Mouse (Mus musculus) sigmoid colon, adult 10 weeks (tissue): Measurements from ENCODE around the gene Lrp10. TPM values are rescaled to one million over a fixed set of nuclear protein-coding genes. Genes with fewer than 3 reads are reported as not detected.

Experiments used
- polyA plus RNA-seq: library from polyadenylated mRNA; stranded (reverse); fragments of 350-450 nt; fragmentation: Illumina TruSeq; extraction: RNeasy Lipid Tissue Mini Kit (QIAGEN cat#74804); gene quantifications from one replicate; pipeline ENCODE4 v1.2.3, GENCODE M21; 2014; ENCODE audit warnings: low read depth, low replicate concordance

Gene Lrp10
- 6.7 TPM for polyA plus RNA-seq

DNA sequence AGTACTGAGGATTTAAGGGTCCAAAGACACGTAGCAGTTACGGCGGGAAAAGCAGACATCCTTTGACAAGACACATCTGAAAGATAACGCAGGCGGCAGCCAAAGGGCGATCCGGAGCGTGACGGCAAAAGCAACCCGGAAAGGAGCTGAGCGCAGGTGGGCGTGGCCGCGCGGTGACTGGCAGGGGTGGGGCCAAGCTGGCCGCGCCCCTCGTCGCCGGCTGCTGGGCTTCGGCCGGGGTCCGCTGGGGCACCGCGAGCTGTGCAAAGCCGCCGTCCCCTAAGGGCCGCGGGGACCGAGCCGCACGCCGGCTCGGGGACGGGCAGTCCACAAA lies at the start of gene Lrp10:
Gene Lrp10 (plus strand): TSS at position 179 of the 334 bp plus-strand sequence.

DNA sequence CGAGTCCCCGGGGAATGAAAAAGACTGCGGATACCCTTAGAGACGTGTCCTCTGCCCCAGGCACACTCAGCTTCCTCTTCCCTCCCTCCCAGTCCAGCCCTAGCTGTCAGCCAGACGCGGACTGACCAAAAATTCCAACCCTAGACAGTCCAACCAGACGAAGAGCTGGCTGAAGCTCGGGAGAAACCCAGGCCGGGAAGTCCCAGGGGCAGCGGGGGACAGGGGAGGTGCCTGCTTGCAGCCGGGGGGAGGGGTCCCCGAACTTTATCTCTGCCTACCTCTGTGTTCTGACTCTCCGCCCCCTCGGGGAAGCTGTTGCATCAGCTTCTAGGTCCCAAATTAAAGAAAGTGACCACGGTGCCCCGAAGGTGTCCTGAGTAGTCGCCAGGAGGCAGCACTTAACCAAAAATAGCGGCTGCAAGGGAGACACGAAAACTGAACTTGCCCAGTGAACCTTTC lies 46.3 kb upstream of the Lrp10 start, which contains the start of gene Slc7a7:
Gene Slc7a7 (minus strand): TSS at position 158 of the 459 bp plus-strand sequence.

DNA sequence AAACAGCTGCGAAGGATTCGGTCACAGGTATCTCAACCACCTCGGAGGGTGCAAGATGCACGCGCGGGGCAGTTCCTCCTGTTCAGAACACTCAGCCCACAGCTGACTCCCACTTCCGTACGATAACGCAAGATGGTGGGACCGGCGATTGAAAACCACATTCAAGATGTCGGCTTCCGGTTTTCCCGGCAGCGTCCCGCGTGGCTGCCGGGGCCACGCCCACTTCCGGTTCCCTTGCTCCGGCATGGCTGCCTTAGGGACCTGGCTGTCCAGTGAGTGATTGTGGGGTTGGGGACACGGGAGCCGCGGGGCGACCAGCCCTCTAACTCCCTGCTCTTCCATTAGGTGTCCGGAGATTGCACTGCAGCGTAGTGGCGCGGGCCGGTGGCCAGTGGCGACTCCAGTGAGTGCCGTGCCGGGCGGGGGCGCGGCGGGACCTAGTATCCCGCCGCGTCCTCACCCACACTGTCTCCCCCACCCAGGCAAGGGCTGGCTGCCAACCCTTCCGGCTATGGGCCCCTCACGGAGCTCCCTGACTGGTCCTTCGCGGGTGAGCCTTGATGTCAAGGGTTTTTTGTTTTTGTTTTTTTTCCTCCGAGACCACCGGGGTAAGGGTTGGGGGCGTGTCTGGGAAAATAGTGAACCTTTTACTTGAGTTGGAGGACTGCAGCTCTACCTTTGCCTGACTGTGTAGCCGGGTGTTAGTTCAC lies 37.1 kb upstream of the Lrp10 start, which contains the start of gene Mrpl52:
Gene Mrpl52 (plus strand): TSS at position 221 of the 710 bp plus-strand sequence.

DNA sequence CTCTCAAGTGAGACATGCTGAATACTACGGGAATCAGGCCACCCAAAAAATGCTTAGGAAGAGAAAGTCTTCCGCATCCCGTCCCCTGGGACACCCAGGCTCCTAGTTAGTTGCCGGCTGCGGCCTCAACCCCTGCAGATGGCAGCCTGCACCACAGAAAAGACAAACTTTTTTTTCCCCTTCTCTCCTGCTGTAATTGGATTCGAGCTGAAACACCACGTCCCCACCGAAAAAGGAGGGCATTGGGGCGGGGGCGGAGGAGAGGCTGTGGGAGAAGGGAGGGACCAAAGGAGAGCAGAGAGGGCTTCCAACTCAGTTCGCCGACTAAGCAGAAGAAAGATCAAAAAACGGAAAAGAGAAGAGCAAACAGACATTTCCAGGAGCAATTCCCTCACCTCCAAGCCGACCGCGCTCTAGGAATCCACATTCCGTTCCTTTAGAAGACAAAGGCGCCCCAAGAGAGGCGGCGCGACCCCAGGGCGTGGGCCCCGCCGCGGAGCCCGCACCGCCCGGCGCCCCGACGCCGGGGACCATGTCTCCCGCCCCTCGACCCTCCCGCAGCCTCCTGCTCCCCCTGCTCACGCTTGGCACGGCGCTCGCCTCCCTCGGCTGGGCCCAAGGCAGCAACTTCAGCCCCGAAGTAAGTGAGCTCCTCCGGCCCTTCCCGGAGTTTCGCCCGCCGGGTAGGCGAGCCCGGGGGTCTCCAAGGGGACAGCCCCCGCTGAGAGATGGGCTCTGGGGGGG lies 32.4 kb upstream of the Lrp10 start, which contains the start of gene Mmp14:
Gene Mmp14 (plus strand): TSS at position 279 of the 744 bp plus-strand sequence.

DNA sequence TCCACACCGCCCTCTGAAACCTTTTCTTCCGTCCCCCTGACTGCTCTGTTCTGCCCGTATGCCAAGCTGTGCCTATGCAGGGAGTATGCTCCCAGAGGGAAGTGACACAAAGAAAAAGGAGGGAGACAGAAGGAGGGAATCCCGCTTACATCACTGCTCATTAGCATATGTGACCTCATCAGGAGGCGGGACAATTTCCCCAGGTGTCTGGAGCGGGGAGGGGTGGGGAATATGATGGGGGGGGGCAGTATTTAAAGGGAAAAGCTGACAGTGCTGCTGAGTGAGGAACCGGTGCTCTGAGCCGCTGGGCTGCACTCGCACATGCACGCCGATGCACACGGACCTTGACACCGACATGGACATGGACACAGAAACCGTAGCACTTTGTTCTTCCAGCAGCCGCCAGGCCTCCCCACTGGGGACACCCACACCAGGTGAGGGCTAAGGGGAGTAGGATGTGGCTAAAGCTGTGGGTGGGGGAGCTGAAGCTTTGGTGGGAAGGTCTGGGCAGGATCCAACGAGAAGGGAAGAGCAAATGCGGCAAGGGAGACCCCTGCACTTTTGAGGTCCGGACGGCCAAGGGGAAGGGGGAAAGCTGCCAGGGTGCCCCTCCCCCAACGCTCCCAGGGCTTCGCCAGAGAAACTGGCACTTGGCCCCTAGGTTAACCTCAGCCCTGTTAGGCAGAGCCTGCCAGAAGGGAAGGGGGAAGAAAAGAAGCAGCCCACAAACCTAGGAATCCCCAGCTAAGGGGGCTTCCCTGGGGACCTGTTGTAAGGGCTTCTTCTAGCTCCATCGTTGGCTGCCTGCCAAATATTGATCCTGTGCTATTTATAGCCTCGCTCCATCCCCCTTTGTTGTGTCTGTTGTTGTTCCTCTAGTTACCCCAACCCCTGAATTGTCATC lies 12.3 kb downstream of the Lrp10 start, which contains the start of gene Rem2:
Gene Rem2 (plus strand): TSS at position 160 of the 904 bp plus-strand sequence.

Other genes with a start within 250 kb of the Lrp10 start
- 7.5 TPM for gene Dad1, start 210.0 kb upstream of the Lrp10 start, polyA plus RNA-seq
- gene Abhd4, start 209.9 kb upstream of the Lrp10 start, polyA plus RNA-seq, result 13.7 TPM
- not detected for gene Olfr49, start 179.2 kb upstream of the Lrp10 start, polyA plus RNA-seq
- gene Oxa1l, start 103.3 kb upstream of the Lrp10 start, polyA plus RNA-seq, result 15.8 TPM
- gene Slc7a7, start 46.4 kb upstream of the Lrp10 start, polyA plus RNA-seq, result 5.1 TPM
- 54.2 TPM for gene Mrpl52, start 37.2 kb upstream of the Lrp10 start, polyA plus RNA-seq
- 30.0 TPM for gene Mmp14, start 32.5 kb upstream of the Lrp10 start, polyA plus RNA-seq
- gene Rem2, start 12.0 kb downstream of the Lrp10 start, polyA plus RNA-seq, result 0.38 TPM
- gene Prmt5, start 53.4 kb downstream of the Lrp10 start, polyA plus RNA-seq, result 37.2 TPM
- gene Haus4, start 90.5 kb downstream of the Lrp10 start, polyA plus RNA-seq, result 2.8 TPM
- 1.6 TPM for gene Ajuba, start 113.4 kb downstream of the Lrp10 start, polyA plus RNA-seq
- gene 4931414P19Rik, start 141.9 kb downstream of the Lrp10 start, polyA plus RNA-seq, result 2.6 TPM
- gene Psmb5, start 153.9 kb downstream of the Lrp10 start, polyA plus RNA-seq, result 1.9 TPM
- not detected for gene Psmb11, start 157.3 kb downstream of the Lrp10 start, polyA plus RNA-seq
- not detected for gene Gm17606, start 176.8 kb downstream of the Lrp10 start, polyA plus RNA-seq
- 0.32 TPM for gene Cdh24, start 177.2 kb downstream of the Lrp10 start, polyA plus RNA-seq
- 22.7 TPM for gene 1700123O20Rik, start 222.1 kb downstream of the Lrp10 start, polyA plus RNA-seq
- gene Acin1, start 222.8 kb downstream of the Lrp10 start, polyA plus RNA-seq, result 196 TPM
- not detected for gene Gm29776, start 234.7 kb downstream of the Lrp10 start, polyA plus RNA-seq
- gene Cebpe, start 248.0 kb downstream of the Lrp10 start, polyA plus RNA-seq, result not detected